Mouse (Mus musculus) hindbrain, embryonic 15.5 days (tissue): Measurements from ENCODE around the gene Phf12. TPM values are rescaled to one million over a fixed set of nuclear protein-coding genes. Genes with fewer than 3 reads are reported as not detected.

Experiments used
- ATAC-seq: fragments of 200-750 bp; cut with Nextera tagmentation; 2 replicates; pipeline ENCODE4 v1.8.0; 2017; ENCODE audit warnings: low read depth, moderate number of reproducible peaks, moderate TSS enrichment; ENCODE audit not compliant: low FRiP score
- H3K27ac ChIP-seq: fragments of 300-500 bp; sonication (generic); replicated peaks from 2 replicates; pipeline ENCODE4 v1.5.1; 2015; ENCODE audit warnings: mild to moderate bottlenecking, inconsistent platforms
- H3K27me3 ChIP-seq: fragments of 300-500 bp; sonication (generic); 2 replicates; pipeline ENCODE4 v1.6.1; 2015; ENCODE audit warnings: control low read depth, inconsistent platforms
- H3K36me3 ChIP-seq: fragments of 300-500 bp; sonication (generic); 2 replicates; pipeline ENCODE4 v1.6.1; 2015; ENCODE audit warnings: control low read depth, inconsistent platforms
- H3K4me1 ChIP-seq: fragments of 300-500 bp; sonication (generic); replicated peaks from 2 replicates; pipeline ENCODE4 v1.6.1; 2015; ENCODE audit warnings: control low read depth, inconsistent platforms
- H3K4me2 ChIP-seq: fragments of 300-500 bp; sonication (generic); 2 replicates; pipeline ENCODE4 v1.6.1; 2015; ENCODE audit warnings: moderate library complexity, mild to moderate bottlenecking, inconsistent platforms
- H3K4me3 ChIP-seq: fragments of 300-500 bp; sonication (generic); 2 replicates; pipeline ENCODE4 v1.5.1; 2015; ENCODE audit warnings: mild to moderate bottlenecking, inconsistent platforms
- H3K9ac ChIP-seq: fragments of 300-500 bp; sonication (generic); 2 replicates; pipeline ENCODE4 v1.6.1; 2015; ENCODE audit warnings: inconsistent platforms
- H3K9me3 ChIP-seq: fragments of 300-500 bp; sonication (generic); 2 replicates; pipeline ENCODE4 v1.6.1; 2016; ENCODE audit warnings: control low read depth, inconsistent platforms
- WGBS: fragments of 180-500 bp; shearing (Covaris S2); methylation state at CpG from one replicate; pipeline ENCODE4 v1.1.7; 2015; 5-methylcytosine and 5-hydroxymethylcytosine counted together
- polyA plus RNA-seq: library from polyadenylated mRNA; unstranded; fragments of >200 nt; fragmentation: Nextera tagmentation; extraction: Ambion mirVana; gene quantifications from 2 replicates; pipeline ENCODE4 v1.2.1, GENCODE M21; 2015

Gene Phf12
- polyA plus RNA-seq, 1 experiment from 2014 or later: 19.0 TPM

DNA sequence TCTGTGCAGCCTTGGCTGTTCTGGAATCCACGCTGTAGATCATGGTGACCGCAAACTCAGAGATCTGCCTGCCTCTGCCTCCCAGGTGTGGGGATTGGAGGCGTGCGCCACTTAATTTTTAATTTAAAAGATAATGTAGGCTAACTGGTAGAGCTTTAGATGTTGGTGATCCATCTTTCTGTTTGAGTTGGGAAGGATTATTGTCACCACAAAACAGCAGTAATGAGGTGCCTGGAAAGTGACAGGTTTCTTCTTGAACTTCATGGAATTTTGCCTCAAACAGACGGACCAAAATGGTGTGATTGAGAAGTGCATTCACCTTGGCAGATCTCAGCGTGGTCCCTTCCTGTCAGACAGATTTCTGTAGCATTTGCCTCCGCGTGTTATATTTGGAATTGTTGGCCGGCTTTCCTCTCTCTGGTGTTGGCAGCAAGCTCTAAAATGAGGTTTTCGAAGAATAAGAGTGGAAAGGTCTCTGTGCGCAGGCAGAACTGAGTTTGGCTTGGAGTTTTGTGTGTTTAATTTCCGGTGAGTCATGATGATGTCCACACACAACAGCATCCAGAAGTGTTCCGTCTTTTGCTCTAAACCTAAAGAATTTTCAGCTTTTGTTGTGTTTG is 6.6 kb downstream of the Phf12 start:
- 93% methylated on average over 13 of the region's 13 CpGs for WGBS
- no peak overlapping the region for H3K4me3 ChIP-seq
- ATAC-seq: no peak
- H3K4me2 ChIP-seq: no peak overlapping the region
- peaks cover 20% of the 10 kb centered on the region for H3K4me1 ChIP-seq
- H3K27me3 ChIP-seq: no peaks in the 10 kb centered on the region
- peaks cover 22% of the 10 kb centered on the region for H3K36me3 ChIP-seq
- no peak overlapping the region for H3K27ac ChIP-seq
- H3K9ac ChIP-seq: no peak overlapping the region
- no peaks in the 10 kb centered on the region for H3K9me3 ChIP-seq

DNA sequence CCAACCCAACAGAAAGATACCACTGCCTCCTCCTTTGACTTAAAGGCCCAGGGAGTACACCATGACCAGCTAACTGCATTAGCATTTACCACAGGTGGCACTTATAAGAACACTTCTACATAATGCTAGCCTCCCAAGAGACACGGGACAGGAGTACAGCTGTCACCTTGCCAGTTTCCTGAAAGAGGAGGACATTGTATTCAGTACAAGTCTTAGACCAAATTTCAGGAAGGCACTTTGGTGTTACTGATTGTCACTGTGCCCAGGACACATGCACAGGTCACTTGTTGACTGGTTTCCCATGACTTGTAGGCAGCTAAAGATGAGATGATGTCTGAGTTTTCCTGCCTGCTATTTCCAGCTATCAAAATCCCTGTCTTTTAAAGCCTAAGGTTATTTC is 13.0 kb downstream of the Phf12 start:
- H3K9me3 ChIP-seq: no peaks in the 10 kb centered on the region
- no peak overlapping the region for H3K27ac ChIP-seq
- no peak overlapping the region for H3K9ac ChIP-seq
- H3K4me2 ChIP-seq: no peak overlapping the region
- H3K4me3 ChIP-seq: no peak overlapping the region
- no peak for ATAC-seq
- no peaks in the 10 kb centered on the region for H3K27me3 ChIP-seq
- WGBS: 72% methylated on average over 1 of the region's 1 CpGs
- no peaks in the 10 kb centered on the region for H3K4me1 ChIP-seq
- no peaks in the 10 kb centered on the region for H3K36me3 ChIP-seq

DNA sequence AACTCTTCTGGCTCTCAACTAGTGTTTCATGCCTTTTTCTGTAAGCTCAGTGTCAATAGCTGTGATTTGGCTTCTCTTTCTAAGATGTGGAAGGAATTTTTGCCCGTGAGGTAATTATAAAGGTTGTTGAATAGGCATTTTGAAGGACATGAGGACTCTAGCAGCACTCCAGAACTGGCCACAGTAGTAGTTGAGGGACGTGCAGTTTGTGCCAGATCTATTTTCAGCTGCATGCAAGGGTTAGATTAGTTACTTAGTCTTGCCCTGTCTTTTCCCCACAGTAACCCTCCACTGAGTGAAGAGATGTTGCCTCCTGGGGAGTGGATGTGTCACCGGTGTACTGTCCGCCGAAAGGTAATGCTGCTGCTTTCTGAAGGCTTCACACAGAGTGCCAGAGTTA is 23.9 kb downstream of the Phf12 start:
- no peak overlapping the region for H3K4me3 ChIP-seq
- ATAC-seq: no peak
- H3K9ac ChIP-seq: no peak overlapping the region
- no peak overlapping the region for H3K27ac ChIP-seq
- WGBS: 98% methylated on average over 5 of the region's 5 CpGs
- peaks cover 4% of the 10 kb centered on the region; the same call in 1 of the 2 replicates for H3K4me1 ChIP-seq
- H3K36me3 ChIP-seq: peaks cover 44% of the 10 kb centered on the region
- H3K27me3 ChIP-seq: no peaks in the 10 kb centered on the region
- H3K9me3 ChIP-seq: no peaks in the 10 kb centered on the region
- no peak overlapping the region for H3K4me2 ChIP-seq

DNA sequence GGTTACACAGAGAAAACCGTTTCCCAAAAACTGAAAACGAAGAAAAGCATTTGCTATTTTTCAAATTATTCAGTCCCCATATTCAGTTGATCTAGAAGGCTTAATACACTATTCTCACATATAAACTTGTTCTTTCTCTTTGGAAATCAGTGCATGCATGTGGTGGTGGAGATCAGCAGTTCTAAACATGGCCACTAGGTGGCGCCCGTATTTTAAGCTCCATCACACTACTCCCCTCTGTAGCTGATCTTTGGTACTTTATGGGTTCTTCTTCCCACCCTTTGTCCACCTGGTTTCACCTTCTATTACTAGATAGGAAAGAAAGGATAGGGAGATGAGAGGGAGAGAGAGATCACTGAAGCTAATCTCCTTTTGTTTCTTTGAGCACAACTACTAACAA is 37.1 kb downstream of the Phf12 start:
- Histone ChIP-seq H3K4me1 (no peaks in the 10 kb centered on the region), H3K27me3 (no peaks in the 10 kb centered on the region), H3K9ac (no peak overlapping the region), H3K4me3 (no peak overlapping the region), H3K36me3 (peaks cover 74% of the 10 kb centered on the region), H3K27ac (no peak overlapping the region), H3K9me3 (no peaks in the 10 kb centered on the region), H3K4me2 (no peak overlapping the region)
- 20% methylated on average over 4 of the region's 4 CpGs for WGBS
- ATAC-seq: peak; percentile 73; the same call in 1 of the 2 replicates

DNA sequence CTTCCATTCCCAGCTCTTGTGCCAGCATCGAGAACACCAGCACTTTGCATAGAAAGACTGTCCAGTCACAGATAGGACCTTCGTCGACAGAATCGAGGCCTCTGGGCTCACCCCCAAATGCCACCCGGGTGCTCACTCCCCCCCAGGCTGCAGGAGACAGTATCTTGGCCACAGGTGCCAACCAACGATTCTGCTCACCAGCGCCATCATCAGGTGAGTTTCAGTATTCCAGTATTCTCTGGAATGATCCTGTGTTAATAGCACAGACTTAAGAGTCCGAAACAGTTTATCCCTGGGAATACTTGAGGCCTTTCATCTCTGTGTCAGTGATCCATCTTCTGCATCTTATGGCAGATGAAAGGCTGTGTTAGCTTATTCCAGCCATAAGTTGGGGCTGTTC is 41.1 kb downstream of the Phf12 start:
- H3K9ac ChIP-seq: no peak overlapping the region
- H3K27me3 ChIP-seq: no peaks in the 10 kb centered on the region
- no peak overlapping the region for H3K4me2 ChIP-seq
- no peak overlapping the region for H3K27ac ChIP-seq
- no peaks in the 10 kb centered on the region for H3K4me1 ChIP-seq
- H3K9me3 ChIP-seq: no peaks in the 10 kb centered on the region
- no peak overlapping the region for H3K4me3 ChIP-seq
- 78% methylated on average over 8 of the region's 8 CpGs for WGBS
- no peak for ATAC-seq
- peaks cover 72% of the 10 kb centered on the region for H3K36me3 ChIP-seq

DNA sequence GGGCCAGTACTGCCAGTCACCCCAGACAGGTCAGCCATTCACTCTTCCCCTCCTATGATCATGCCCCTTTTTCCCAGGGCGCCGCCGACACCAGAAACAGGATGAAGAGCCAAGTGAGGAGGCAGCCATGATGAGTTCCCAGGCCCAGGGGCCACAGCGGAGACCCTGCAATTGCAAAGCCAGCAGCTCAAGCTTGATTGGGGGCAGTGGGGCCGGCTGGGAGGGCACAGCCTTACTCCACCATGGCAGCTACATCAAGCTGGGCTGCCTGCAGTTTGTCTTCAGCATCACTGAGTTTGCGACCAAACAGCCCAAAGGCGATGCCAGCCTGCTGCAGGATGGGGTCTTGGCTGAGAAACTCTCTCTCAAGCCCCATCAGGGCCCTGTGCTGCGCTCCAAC is 46.7 kb downstream of the Phf12 start:
- H3K9ac ChIP-seq: no peak overlapping the region
- no peak overlapping the region for H3K4me3 ChIP-seq
- no peaks in the 10 kb centered on the region for H3K9me3 ChIP-seq
- H3K4me1 ChIP-seq: peaks cover 26% of the 10 kb centered on the region
- H3K27me3 ChIP-seq: no peaks in the 10 kb centered on the region
- H3K27ac ChIP-seq: no peak overlapping the region
- ATAC-seq: no peak
- 86% methylated on average over 8 of the region's 8 CpGs for WGBS
- no peak overlapping the region for H3K4me2 ChIP-seq
- peaks cover 51% of the 10 kb centered on the region for H3K36me3 ChIP-seq

DNA sequence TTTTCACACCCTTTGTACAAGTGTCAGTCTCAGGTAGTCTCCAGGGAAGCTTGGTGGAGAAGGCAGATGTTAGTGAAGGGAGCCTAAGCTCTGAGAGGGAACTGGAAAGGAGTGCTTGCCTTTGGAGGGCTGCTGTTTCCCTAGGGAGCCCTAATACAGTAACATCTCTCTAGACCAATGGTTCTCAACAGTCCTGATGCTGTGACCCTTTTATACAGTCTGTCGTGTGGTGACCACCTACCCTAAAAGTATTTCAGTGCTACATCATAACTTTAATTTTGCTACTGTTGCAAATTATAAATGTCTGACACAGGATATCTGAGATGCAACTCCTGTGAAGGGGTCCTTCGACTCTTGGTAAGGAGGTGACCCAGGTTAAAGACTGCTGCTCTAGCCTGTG is 48.0 kb downstream of the Phf12 start:
- H3K9ac ChIP-seq: no peak overlapping the region
- no peak overlapping the region for H3K27ac ChIP-seq
- ATAC-seq: no peak
- no peaks in the 10 kb centered on the region for H3K9me3 ChIP-seq
- 65% methylated on average over 2 of the region's 2 CpGs for WGBS
- no peaks in the 10 kb centered on the region for H3K27me3 ChIP-seq
- H3K4me1 ChIP-seq: peaks cover 33% of the 10 kb centered on the region
- H3K36me3 ChIP-seq: peaks cover 40% of the 10 kb centered on the region
- no peak overlapping the region for H3K4me2 ChIP-seq
- H3K4me3 ChIP-seq: no peak overlapping the region

DNA sequence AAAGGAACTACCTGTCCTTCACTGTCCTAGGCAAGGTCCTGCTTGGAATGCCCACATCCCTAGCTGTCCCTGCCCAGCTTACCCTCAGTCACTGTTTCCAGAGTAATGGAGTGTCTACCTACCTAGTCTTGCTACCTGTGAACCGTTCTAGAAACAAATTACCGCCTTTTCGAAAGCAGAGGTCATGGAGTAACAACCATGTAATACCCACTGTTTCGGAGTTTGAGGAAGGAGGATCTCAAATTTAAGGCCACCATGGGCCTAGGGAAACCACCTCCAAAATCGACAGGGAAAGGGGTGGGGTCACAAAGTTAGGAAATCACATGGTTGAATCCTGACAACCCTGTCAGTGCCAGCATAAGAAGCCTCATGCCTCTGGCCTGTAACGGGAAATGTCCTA is 48.8 kb downstream of the Phf12 start:
- peak overlapping the region; percentile 60 for H3K4me3 ChIP-seq
- H3K27ac ChIP-seq: peak overlapping the region; percentile 94
- 41% methylated on average over 6 of the region's 6 CpGs for WGBS
- peaks cover 33% of the 10 kb centered on the region for H3K4me1 ChIP-seq
- no peak for ATAC-seq
- H3K36me3 ChIP-seq: peaks cover 36% of the 10 kb centered on the region
- peak overlapping the region; percentile 69 for H3K4me2 ChIP-seq
- no peaks in the 10 kb centered on the region for H3K27me3 ChIP-seq
- H3K9me3 ChIP-seq: no peaks in the 10 kb centered on the region
- peak overlapping the region; percentile 81; the same call in 1 of the 2 replicates for H3K9ac ChIP-seq

DNA sequence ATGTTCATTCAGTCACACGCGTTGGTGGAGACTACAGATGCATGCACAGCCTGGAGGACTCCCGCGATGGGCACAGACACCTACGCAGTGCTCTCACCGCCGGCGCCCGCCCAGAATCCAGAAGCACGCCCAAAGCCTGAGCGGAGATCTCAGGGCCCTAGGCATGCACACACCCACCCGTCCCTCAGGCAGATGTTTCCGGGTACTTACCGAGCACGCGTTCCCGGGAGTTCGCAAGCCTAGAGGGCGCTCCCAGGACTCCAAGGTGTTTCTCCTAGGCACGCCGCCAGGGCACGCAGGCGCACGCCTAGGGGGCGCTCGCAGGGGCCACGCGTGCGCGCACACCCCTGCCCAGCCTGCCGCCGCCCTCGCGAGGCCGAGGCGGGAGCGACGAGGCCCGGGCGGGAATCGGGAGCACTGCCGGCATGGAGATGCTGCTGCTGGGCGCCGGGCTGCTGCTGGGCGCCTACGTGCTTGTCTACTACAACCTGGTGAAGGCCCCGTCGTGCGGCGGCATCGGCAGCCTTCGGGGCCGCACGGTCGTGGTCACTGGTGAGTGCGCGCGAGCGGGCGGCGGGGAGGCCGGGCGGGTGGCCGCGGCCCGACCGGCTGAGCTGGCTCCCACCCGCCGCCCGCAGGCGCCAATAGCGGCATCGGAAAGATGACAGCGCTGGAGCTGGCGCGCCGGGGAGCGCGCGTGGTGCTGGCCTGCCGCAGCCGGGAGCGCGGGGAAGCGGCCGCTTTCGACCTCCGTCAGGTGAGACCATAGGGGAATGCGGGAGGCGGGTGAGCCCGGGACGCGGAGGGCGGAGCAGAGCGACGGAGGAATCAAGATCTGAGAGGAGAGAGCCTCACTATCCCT is 49.6 kb downstream of the Phf12 start, which contains the start of gene Dhrs13:
Gene Dhrs13 (plus strand): TSS at position 334 of the 862 bp plus-strand sequence.
- under 1% methylated on average over 87 of the region's 96 CpGs for WGBS
- Histone ChIP-seq H3K4me2 (peak within 1 kb of the TSS; percentile 69), H3K9me3 (no peaks in the 10 kb centered on the region), H3K4me3 (peak within 1 kb of the TSS; percentile 60), H3K9ac (peak within 1 kb of the TSS; percentile 81), H3K27ac (peak within 1 kb of the TSS; percentile 94), H3K4me1 (peaks cover 34% of the 10 kb centered on the region), H3K27me3 (no peaks in the 10 kb centered on the region), H3K36me3 (peaks cover 29% of the 10 kb centered on the region)
- peak; percentile 93 for ATAC-seq

DNA sequence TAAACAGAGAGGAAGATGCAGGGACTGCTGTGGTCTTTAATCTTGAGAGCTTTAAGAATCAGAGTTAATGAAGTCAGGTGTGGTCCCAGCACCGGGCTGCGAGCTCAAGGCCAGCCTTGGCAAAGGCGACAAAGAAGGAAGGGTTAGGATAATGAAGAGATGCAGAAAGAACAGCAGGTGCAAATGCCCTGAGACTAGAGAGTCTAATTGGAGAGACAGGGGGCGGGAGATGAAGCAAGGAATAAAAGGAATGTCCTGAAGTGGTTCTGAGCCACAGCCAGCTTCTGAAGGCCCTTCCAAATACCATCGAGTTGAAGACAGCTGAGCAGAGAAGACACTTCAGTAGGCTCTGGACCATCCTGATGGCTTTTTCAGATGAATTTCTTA is 50.2 kb downstream of the Phf12 start:
- H3K4me2 ChIP-seq: peak overlapping the region; percentile 69
- H3K27ac ChIP-seq: peak overlapping the region; percentile 94
- no peaks in the 10 kb centered on the region for H3K27me3 ChIP-seq
- H3K4me3 ChIP-seq: peak overlapping the region; percentile 60
- H3K4me1 ChIP-seq: peaks cover 39% of the 10 kb centered on the region
- peaks cover 22% of the 10 kb centered on the region for H3K36me3 ChIP-seq
- H3K9me3 ChIP-seq: no peaks in the 10 kb centered on the region
- peak overlapping the region; percentile 81 for H3K9ac ChIP-seq
- 5% methylated on average over 5 of the region's 5 CpGs for WGBS
- no peak for ATAC-seq

DNA sequence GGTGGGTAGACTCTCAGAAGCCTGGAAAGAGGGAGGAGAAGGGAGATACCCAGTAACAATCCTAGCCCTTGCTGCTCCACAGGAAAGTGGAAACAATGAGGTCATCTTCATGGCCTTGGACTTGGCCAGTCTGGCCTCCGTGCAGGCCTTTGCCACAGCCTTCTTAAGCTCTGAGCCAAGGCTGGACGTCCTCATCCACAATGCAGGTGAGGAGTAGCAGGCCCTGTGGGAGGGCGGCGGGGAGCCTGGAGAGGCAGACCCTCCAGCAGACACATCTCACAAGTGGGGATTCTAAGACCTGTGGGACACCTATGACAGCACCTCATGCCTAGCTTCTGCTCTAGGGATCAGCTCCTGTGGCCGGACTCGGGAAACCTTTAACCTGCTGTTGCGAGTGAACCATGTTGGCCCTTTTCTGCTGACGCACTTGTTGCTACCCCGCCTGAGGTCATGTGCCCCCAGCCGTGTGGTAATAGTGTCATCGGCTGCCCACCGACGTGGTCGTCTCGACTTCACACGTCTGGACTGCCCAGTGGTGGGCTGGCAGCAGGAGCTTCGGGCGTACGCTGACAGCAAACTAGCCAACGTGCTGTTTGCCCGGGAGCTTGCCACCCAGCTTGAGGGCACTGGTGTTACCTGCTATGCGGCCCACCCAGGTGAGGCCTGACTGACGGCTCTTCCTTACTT is 51.5 kb downstream of the Phf12 start:
- WGBS: 93% methylated on average over 23 of the region's 23 CpGs
- peaks cover 11% of the 10 kb centered on the region for H3K36me3 ChIP-seq
- no peaks in the 10 kb centered on the region for H3K27me3 ChIP-seq
- no peak overlapping the region for H3K4me3 ChIP-seq
- H3K9ac ChIP-seq: no peak overlapping the region
- peaks cover 48% of the 10 kb centered on the region for H3K4me1 ChIP-seq
- no peaks in the 10 kb centered on the region for H3K9me3 ChIP-seq
- H3K27ac ChIP-seq: no peak overlapping the region
- peak overlapping the region; percentile 69 for H3K4me2 ChIP-seq
- ATAC-seq: no peak

DNA sequence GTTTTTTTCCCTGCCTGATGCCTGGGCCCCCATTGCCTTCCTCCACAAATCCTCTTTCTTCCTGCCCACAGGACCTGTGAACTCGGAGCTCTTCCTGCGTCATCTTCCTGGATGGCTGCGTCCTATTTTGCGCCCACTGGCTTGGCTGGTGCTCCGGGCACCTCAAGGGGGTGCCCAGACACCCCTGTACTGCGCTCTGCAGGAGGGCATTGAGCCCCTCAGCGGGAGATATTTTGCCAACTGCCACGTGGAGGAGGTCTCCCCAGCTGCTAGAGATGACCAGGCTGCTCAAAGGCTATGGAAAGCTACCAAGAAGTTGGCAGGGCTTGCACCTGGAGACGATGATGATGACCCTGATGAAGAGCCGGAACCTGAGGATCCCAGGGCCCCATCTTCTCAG is 54.2 kb downstream of the Phf12 start:
- H3K4me3 ChIP-seq: no peak overlapping the region
- H3K4me2 ChIP-seq: no peak overlapping the region
- H3K36me3 ChIP-seq: peaks cover 5% of the 10 kb centered on the region; the same call in 1 of the 2 replicates
- no peaks in the 10 kb centered on the region for H3K9me3 ChIP-seq
- ATAC-seq: no peak
- H3K27me3 ChIP-seq: no peaks in the 10 kb centered on the region
- H3K4me1 ChIP-seq: peaks cover 48% of the 10 kb centered on the region
- 84% methylated on average over 10 of the region's 10 CpGs for WGBS
- H3K27ac ChIP-seq: no peak overlapping the region
- no peak overlapping the region for H3K9ac ChIP-seq
